In the genomic region with DNA sequence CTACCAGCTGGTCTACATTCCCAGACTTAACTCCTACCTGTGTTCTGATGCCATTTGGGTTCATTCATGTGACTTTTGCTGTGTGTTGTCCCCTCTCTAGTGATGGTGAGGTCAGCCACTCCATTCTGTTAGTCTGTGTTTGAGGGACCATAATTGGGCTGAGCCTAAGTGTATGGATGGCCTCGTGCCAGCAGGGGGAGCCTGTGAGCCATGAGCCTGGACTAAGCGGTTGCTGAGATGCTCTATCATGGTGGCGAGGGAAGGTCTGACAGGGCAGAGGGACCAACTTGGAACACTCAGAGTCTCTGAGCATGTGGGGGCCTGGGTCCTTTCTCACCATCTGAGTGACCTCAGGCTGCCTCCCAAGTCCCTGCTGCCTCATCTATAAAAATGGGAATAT, we compare ENCODE assay signal across 8 mouse cellular contexts. TPM values are rescaled to one million over a fixed set of nuclear protein-coding genes. Genes with fewer than 3 reads are reported as not detected.
A peak's percentile ranks its signal among the peaks of the same experiment; 100 is the strongest.
DNase-seq lines count a peak whose midpoint lies in the region; ATAC-seq lines count a peak whose summit lies in the region.

No protein-coding gene starts in this region.

- no peak overlapping the region for H3K4me3 ChIP-seq in intestine, embryonic 15.5 days (replicated peaks)

- H3K27ac ChIP-seq in intestine, embryonic 15.5 days: no peak overlapping the region

- WGBS in intestine, embryonic 15.5 days: 6% methylated on average over 3 of the region's 3 CpGs

- ATAC-seq in intestine, embryonic 15.5 days: peak; percentile 68

- peaks cover 18% of the 10 kb centered on the region for H3K27me3 ChIP-seq in intestine, embryonic 15.5 days (replicated peaks)

- no peak overlapping the region for H3K4me2 ChIP-seq in intestine, embryonic 15.5 days (replicated peaks)

- no peaks in the 10 kb centered on the region for H3K9me3 ChIP-seq in intestine, embryonic 15.5 days

- H3K4me1 ChIP-seq in intestine, embryonic 15.5 days (replicated peaks): peaks cover 27% of the 10 kb centered on the region

- DNase-seq in ZHBTc4 (ENCODE audit: low read depth, low spot score): peak; percentile 89
- peak; percentile 90 to 91 for DNase-seq in cerebellum, postnatal 36 days
- DNase-seq in gastrocnemius, postnatal 10 days: peak; percentile 88
- peak; percentile 83 to 87 for DNase-seq in left cerebral cortex, postnatal 25 days (ENCODE audit: low spot score in 2 of 2)
- DNase-seq in mesoderm, embryonic 11.5 days (ENCODE audit: low read depth, low spot score): peak; percentile 90
- peak; percentile 71 to 74 for DNase-seq in right cerebral cortex, postnatal 36 days (ENCODE audit: low spot score in 2 of 2)
- peak; percentile 76 to 82 for DNase-seq in urinary bladder, postnatal 36 days (ENCODE audit: low spot score in 2 of 2)

- H3K9ac ChIP-seq in intestine, embryonic 15.5 days: no peak overlapping the region

- intact Hi-C loops in left cerebral cortex, postnatal 25 days (cut with DNase I): no loop called here

- H3K36me3 ChIP-seq in intestine, embryonic 15.5 days: no peaks in the 10 kb centered on the region

RNA-seq across cellular contexts. Expression of a gene that starts 8.0 kb away (rescaled TPM):
- total RNA-seq in gastrocnemius, postnatal 10 days (2021): 100 to 1,000 TPM; 201 to 216 TPM
- polyA plus RNA-seq in intestine, embryonic 15.5 days (2015; fragmentation: Nextera tagmentation; extraction: Ambion mirVana): 11.8 and 11.9 TPM in 2 replicates
- total RNA-seq in left cerebral cortex, postnatal 25 days (2021): 10 to 100 TPM; 12.2 to 13.2 TPM

RNA-seq across cellular contexts. Expression of a gene that starts 24.8 kb away (rescaled TPM):
- total RNA-seq in gastrocnemius, postnatal 10 days (2021): 100 to 1,000 TPM in 1 of 2 experiments, 10 to 100 TPM in 1; 98.2 to 100 TPM
- polyA plus RNA-seq in intestine, embryonic 15.5 days (2015; fragmentation: Nextera tagmentation; extraction: Ambion mirVana): 211 and 214 TPM in 2 replicates
- total RNA-seq in left cerebral cortex, postnatal 25 days (2021): 100 to 1,000 TPM; 191 to 206 TPM

RNA-seq across cellular contexts. Expression of a gene that starts 41.0 kb away (rescaled TPM):
- under 1 TPM; 0.61 to 0.99 TPM for total RNA-seq in gastrocnemius, postnatal 10 days (2021)
- 1.8 and 2.1 TPM in 2 replicates for polyA plus RNA-seq in intestine, embryonic 15.5 days (2015; fragmentation: Nextera tagmentation; extraction: Ambion mirVana)
- total RNA-seq in left cerebral cortex, postnatal 25 days (2021): 10 to 100 TPM; 35.3 to 38.0 TPM

RNA-seq across cellular contexts. Expression of a gene that starts 45.3 kb away (rescaled TPM):
- total RNA-seq in gastrocnemius, postnatal 10 days (2021): 1 to 10 TPM; 1.7 to 4.9 TPM
- polyA plus RNA-seq in intestine, embryonic 15.5 days (2015; fragmentation: Nextera tagmentation; extraction: Ambion mirVana): 9.8 and 10.1 TPM in 2 replicates
- total RNA-seq in left cerebral cortex, postnatal 25 days (2021): 1 to 10 TPM; 4.1 to 4.2 TPM

Comparison
In these comparisons a context has a peak if more than half of its experiments do, and no peak if none do; other contexts are left out.
1. RNA of a gene that starts 8.0 kb away (total RNA-seq): 201 to 216 TPM in gastrocnemius, postnatal 10 days; 12.2 to 13.2 TPM in left cerebral cortex, postnatal 25 days; every median in the first group is over 10 times any median in the second.
2. RNA of a gene that starts 41.0 kb away (total RNA-seq): 35.3 to 38.0 TPM in left cerebral cortex, postnatal 25 days; 0.61 to 0.99 TPM in gastrocnemius, postnatal 10 days; every median in the first group is over 10 times any median in the second.
3. Peak in every context shown above with its lines, with median percentiles within 50 percentile points of each other: DNase-seq.